Mouse (Mus musculus) left cerebral cortex, postnatal 14 days (tissue): ENCODE measurements around the gene Padi2. TPM values are rescaled to one million over a fixed set of nuclear protein-coding genes. Genes with fewer than 3 reads are reported as not detected.

Source experiments
- total RNA-seq, 2 experiments: library from RNA; stranded (reverse); gene quantifications; 2 replicates each; pipeline ENCODE4 v1.2.3; 2021

Padi2 gene
- total RNA-seq, 2 experiments from 2014 or later, result 5.7 to 8.1 TPM

Other genes with a start within 250 kb of the Padi2 start
- 10 to 100 TPM; 44.3 to 53.6 TPM for gene Arhgef10l, start 240.3 kb upstream of the Padi2 start, total RNA-seq
- gene Rcc2, start 205.8 kb upstream of the Padi2 start, total RNA-seq, result 10 to 100 TPM; 67.2 to 69.5 TPM
- under 1 TPM; 0.55 to 0.77 TPM for gene Padi6, start 163.7 kb upstream of the Padi2 start, total RNA-seq
- not detected for gene Padi4, start 132.1 kb upstream of the Padi2 start, total RNA-seq
- under 1 TPM in 1 of 2 experiments, not detected in 1; 0.11 TPM for gene Padi3, start 95.7 kb upstream of the Padi2 start, total RNA-seq
- not detected for gene Padi1, start 60.6 kb upstream of the Padi2 start, total RNA-seq
- 100 to 1,000 TPM; 196 to 202 TPM for gene Sdhb, start 54.9 kb downstream of the Padi2 start, total RNA-seq
- gene Atp13a2, start 80.5 kb downstream of the Padi2 start, total RNA-seq, result 100 to 1,000 TPM; 218 TPM
- 10 to 100 TPM in 1 of 2 experiments, 1 to 10 TPM in 1; 9.5 to 10.5 TPM for gene Mfap2, start 104.1 kb downstream of the Padi2 start, total RNA-seq
- gene Crocc, start 154.2 kb downstream of the Padi2 start, total RNA-seq, result 10 to 100 TPM; 51.0 to 52.7 TPM
- 10 to 100 TPM; 45.4 to 50.2 TPM for gene Necap2, start 172.0 kb downstream of the Padi2 start, total RNA-seq
- under 1 TPM; 0.20 to 0.38 TPM for gene Spata21, start 182.0 kb downstream of the Padi2 start, total RNA-seq
- gene Szrd1, start 233.4 kb downstream of the Padi2 start, total RNA-seq, result 10 to 100 TPM; 43.8 to 48.6 TPM
- 10 to 100 TPM; 31.6 to 38.8 TPM for gene Fbxo42, start 241.6 kb downstream of the Padi2 start, total RNA-seq